Mouse (Mus musculus) limb, embryonic 13.5 days (tissue): ENCODE measurements around the gene Smad1. TPM values are rescaled to one million over a fixed set of nuclear protein-coding genes. Genes with fewer than 3 reads are reported as not detected.

Experiments used
- ATAC-seq: fragments of 200-750 bp; cut with Nextera tagmentation; 2 replicates; pipeline ENCODE4 v1.8.0; 2017; ENCODE audit warnings: low read depth, moderate number of reproducible peaks, moderate TSS enrichment; ENCODE audit not compliant: low FRiP score
- H3K27ac ChIP-seq: fragments of 300-500 bp; sonication (generic); 2 replicates; pipeline ENCODE4 v1.5.1; 2015; ENCODE audit warnings: inconsistent platforms, mild to moderate bottlenecking, moderate library complexity
- H3K27me3 ChIP-seq: fragments of 300-500 bp; sonication (generic); 2 replicates; pipeline ENCODE4 v1.6.1; 2015; ENCODE audit warnings: mild to moderate bottlenecking, inconsistent platforms
- H3K36me3 ChIP-seq: fragments of 300-500 bp; sonication (generic); 2 replicates; pipeline ENCODE4 v1.6.1; 2015; ENCODE audit warnings: inconsistent platforms, mild to moderate bottlenecking, moderate library complexity
- H3K4me1 ChIP-seq: fragments of 300-500 bp; sonication (generic); 2 replicates; pipeline ENCODE4 v1.6.1; 2015; ENCODE audit warnings: inconsistent platforms
- H3K4me2 ChIP-seq: fragments of 300-500 bp; sonication (generic); replicated peaks from 2 replicates; pipeline ENCODE4 v1.6.1; 2015; ENCODE audit warnings: inconsistent platforms, mild to moderate bottlenecking, moderate library complexity
- H3K4me3 ChIP-seq: fragments of 300-500 bp; sonication (generic); 2 replicates; pipeline ENCODE4 v1.5.1; 2015; ENCODE audit warnings: moderate library complexity, mild to moderate bottlenecking, inconsistent platforms
- H3K9ac ChIP-seq: fragments of 300-500 bp; sonication (generic); 2 replicates; pipeline ENCODE4 v1.6.1; 2015; ENCODE audit warnings: mild to moderate bottlenecking, inconsistent platforms
- H3K9me3 ChIP-seq: fragments of 300-500 bp; sonication (generic); 2 replicates; pipeline ENCODE4 v1.6.1; 2016; ENCODE audit warnings: inconsistent platforms
- WGBS: fragments of 180-500 bp; shearing (Covaris S2); methylation state at CpG from one replicate; pipeline ENCODE4 v1.1.7; 2015; 5-methylcytosine and 5-hydroxymethylcytosine counted together
- polyA plus RNA-seq: library from polyadenylated mRNA; unstranded; fragments of >200 nt; fragmentation: Nextera tagmentation; extraction: Ambion mirVana; gene quantifications from 2 replicates; pipeline ENCODE4 v1.2.1, GENCODE M21; 2015

Gene Smad1
- polyA plus RNA-seq, 1 experiment from 2014 or later: 48.2 TPM

GRCm38 (mm10) chr8:79288681-79289080 lies 110.6 kb downstream of the Smad1 start:
- 60% methylated on average over 2 of the region's 2 CpGs for WGBS
- Histone ChIP-seq H3K27ac (no peak overlapping the region), H3K4me1 (peaks cover 17% of the 10 kb centered on the region), H3K27me3 (no peaks in the 10 kb centered on the region), H3K9ac (no peak overlapping the region), H3K4me2 (no peak overlapping the region), H3K36me3 (no peaks in the 10 kb centered on the region; the same call in 1 of the 2 replicates), H3K9me3 (no peaks in the 10 kb centered on the region), H3K4me3 (no peak overlapping the region)
- no peak for ATAC-seq

Other genes with a start within 250 kb of the Smad1 start
- gene 1700011L22Rik, start 150.9 kb downstream of the Smad1 start, polyA plus RNA-seq: 0.25 TPM in 1 of 2 replicates, not detected in the other
- gene Mmaa, start 104.6 kb downstream of the Smad1 start, polyA plus RNA-seq: 19.3 and 21.3 TPM in 2 replicates
- 11.8 and 12.2 TPM in 2 replicates for gene Otud4, start 240.1 kb upstream of the Smad1 start, polyA plus RNA-seq